Mouse (Mus musculus) liver, postnatal 0 days (tissue): ENCODE data around the gene Fgd5. TPM values are rescaled to one million over a fixed set of nuclear protein-coding genes. Genes with fewer than 3 reads are reported as not detected.
"Not testable (repeated sequence)": the region's sequence is repeated elsewhere in the genome, so short reads cannot be mapped to it uniquely, and the experiment has no call there.

Experiments
- ATAC-seq: fragments of 200-750 bp; cut with Nextera tagmentation; 2 replicates; pipeline ENCODE4 v1.8.0; 2017; ENCODE audit warnings: mild to moderate bottlenecking, moderate library complexity
- DNase-seq: peaks from one replicate; pipeline ENCODE4 v3.0.0-alpha.2; 2016
- H3K27ac ChIP-seq: fragments of 300-500 bp; sonication (generic); 2 replicates; pipeline ENCODE4 v1.5.1; 2014; ENCODE audit warnings: antibody characterized with exemption, moderate library complexity, mild to moderate bottlenecking, low read depth
- H3K27me3 ChIP-seq: fragments of 300-500 bp; sonication (generic); 2 replicates; pipeline ENCODE4 v1.6.1; 2014; ENCODE audit warnings: low read length, control low read depth, mixed read lengths; ENCODE audit not compliant: insufficient read depth
- H3K36me3 ChIP-seq: fragments of 300-500 bp; sonication (generic); replicated peaks from 2 replicates; pipeline ENCODE4 v1.6.1; 2014; ENCODE audit warnings: mild to moderate bottlenecking, control low read depth, low read length, moderate library complexity, mixed read lengths; ENCODE audit not compliant: insufficient read depth
- H3K4me1 ChIP-seq: fragments of 300-500 bp; sonication (generic); 2 replicates; pipeline ENCODE4 v1.6.1; 2014; ENCODE audit warnings: antibody characterized with exemption, mild to moderate bottlenecking, control low read depth; ENCODE audit not compliant: insufficient read depth
- H3K4me2 ChIP-seq: fragments of 300-500 bp; sonication (generic); 2 replicates; pipeline ENCODE4 v1.6.1; 2014; ENCODE audit warnings: low read depth, mild to moderate bottlenecking, low read length, moderate library complexity, mixed read lengths
- H3K4me3 ChIP-seq: fragments of 300-500 bp; sonication (generic); 2 replicates; pipeline ENCODE4 v1.5.1; 2014; ENCODE audit warnings: low read depth, low read length
- H3K9ac ChIP-seq: fragments of 300-500 bp; sonication (generic); replicated peaks from 2 replicates; pipeline ENCODE4 v1.6.1; 2014; ENCODE audit warnings: mild to moderate bottlenecking, moderate library complexity
- H3K9me3 ChIP-seq: fragments of 300-500 bp; sonication (generic); 2 replicates; pipeline ENCODE4 v1.6.1; 2016; ENCODE audit warnings: mild to moderate bottlenecking, control low read depth, low read length, mixed read lengths
- CTCF ChIP-seq: sonication (generic); IDR thresholded peaks from 2 replicates; pipeline ENCODE4 v1.5.1; 2016; ENCODE audit warnings: antibody characterized with exemption, low read depth
- EP300 ChIP-seq: IDR thresholded peaks from 2 replicates; pipeline ENCODE4 v1.6.1; 2016; ENCODE audit warnings: antibody characterized with exemption, low read depth, mild to moderate bottlenecking
- WGBS: fragments of 180-500 bp; shearing (Covaris S2); extraction: QIAGEN DNeasy Blood & Tissue Kit; methylation state at CpG from one replicate; pipeline ENCODE4 v1.1.7; 2014; ENCODE audit not compliant: insufficient replicate concordance; 5-methylcytosine and 5-hydroxymethylcytosine counted together
- polyA plus RNA-seq: library from polyadenylated mRNA; unstranded; fragments of >200 nt; fragmentation: Nextera tagmentation; extraction: Ambion mirVana; gene quantifications from 2 replicates; pipeline ENCODE4 v1.2.1, GENCODE M21; 2015

The Fgd5 gene
- polyA plus RNA-seq, 1 experiment from 2014 or later = 2.3 TPM

GRCm38 (mm10) chr6:92067146-92067790 is 88.6 kb downstream of the Fgd5 start:
- no peak overlapping the region for H3K27ac ChIP-seq
- peak; percentile 79 for DNase-seq
- H3K36me3 ChIP-seq = no peaks in the 10 kb centered on the region
- peak; percentile 99 for TF ChIP-seq CTCF
- TF ChIP-seq EP300 = no peak
- ATAC-seq = peak; percentile 83
- no peak overlapping the region for H3K9ac ChIP-seq
- no peaks in the 10 kb centered on the region for H3K27me3 ChIP-seq
- WGBS = 43% methylated on average over 16 of the region's 16 CpGs
- no peaks in the 10 kb centered on the region for H3K4me1 ChIP-seq
- no peak overlapping the region for H3K4me3 ChIP-seq
- no peak overlapping the region for H3K4me2 ChIP-seq
- no peaks in the 10 kb centered on the region for H3K9me3 ChIP-seq

GRCm38 (mm10) chr6:92071121-92071839 is 92.6 kb downstream of the Fgd5 start:
- Histone ChIP-seq H3K27me3 (no peaks in the 10 kb centered on the region), H3K4me1 (no peaks in the 10 kb centered on the region), H3K27ac (no peak overlapping the region), H3K4me2 (no peak overlapping the region), H3K9me3 (no peaks in the 10 kb centered on the region), H3K9ac (no peak overlapping the region), H3K36me3 (no peaks in the 10 kb centered on the region), H3K4me3 (no peak overlapping the region)
- ATAC-seq (no peak), DNase-seq (no peak)
- TF ChIP-seq EP300 = no peak
- TF ChIP-seq CTCF = 0 out of 2 replicates have a peak, but pooled peaks have one; percentile 9
- WGBS = 63% methylated on average over 15 of the region's 15 CpGs

- Histone ChIP-seq H3K4me1 (no peaks in the 10 kb centered on the region), H3K4me3 (no peak overlapping the region), H3K27me3 (no peaks in the 10 kb centered on the region), H3K9me3 (no peaks in the 10 kb centered on the region), H3K36me3 (no peaks in the 10 kb centered on the region), H3K4me2 (no peak overlapping the region), H3K9ac (no peak overlapping the region), H3K27ac (no peak overlapping the region)
- DNase-seq (no peak), ATAC-seq (no peak)
- WGBS = 84% methylated on average over 2 of the region's 2 CpGs
- TF ChIP-seq CTCF (no peak), EP300 (no peak)
These were observed 102.1 kb downstream of the Fgd5 start for GRCm38 (mm10) chr6:92080730-92081129.

- WGBS = 75% methylated on average over 4 of the region's 4 CpGs
- H3K27ac ChIP-seq = no peak overlapping the region
- no peaks in the 10 kb centered on the region for H3K27me3 ChIP-seq
- no peaks in the 10 kb centered on the region for H3K4me1 ChIP-seq
- no peak overlapping the region for H3K4me3 ChIP-seq
- TF ChIP-seq EP300 = no peak
- TF ChIP-seq CTCF = no peak
- H3K36me3 ChIP-seq = no peaks in the 10 kb centered on the region
- no peaks in the 10 kb centered on the region for H3K9me3 ChIP-seq
- DNase-seq (no peak), ATAC-seq (no peak)
- no peak overlapping the region for H3K9ac ChIP-seq
- H3K4me2 ChIP-seq = no peak overlapping the region
These were observed 104.1 kb downstream of the Fgd5 start for GRCm38 (mm10) chr6:92082756-92083155.

GRCm38 (mm10) chr6:92084932-92085331 is 106.3 kb downstream of the Fgd5 start:
- whole genome bisulfite sequencing = 74% methylated on average over 3 of the region's 3 CpGs
- H3K4me1 ChIP-seq = no peaks in the 10 kb centered on the region
- TF ChIP-seq EP300 (no peak), CTCF (no peak)
- H3K9ac ChIP-seq = no peak overlapping the region
- H3K36me3 ChIP-seq = no peaks in the 10 kb centered on the region
- ATAC-seq (no peak), DNase-seq (no peak)
- H3K4me2 ChIP-seq = no peak overlapping the region
- no peaks in the 10 kb centered on the region for H3K27me3 ChIP-seq
- H3K9me3 ChIP-seq = no peaks in the 10 kb centered on the region
- no peak overlapping the region for H3K27ac ChIP-seq
- no peak overlapping the region for H3K4me3 ChIP-seq

GRCm38 (mm10) chr6:92089141-92089540 is 110.5 kb downstream of the Fgd5 start:
- H3K27ac ChIP-seq, H3K27me3 ChIP-seq, DNase-seq, H3K9ac ChIP-seq, H3K4me3 ChIP-seq, H3K9me3 ChIP-seq, H3K4me2 ChIP-seq, H3K36me3 ChIP-seq, ATAC-seq: not testable (repeated sequence)
- peaks cover 21% of the 10 kb centered on the region for H3K4me1 ChIP-seq
- 82% methylated on average over 7 of the region's 7 CpGs for WGBS
